Mouse (Mus musculus): ENCODE results near the gene Zfp27.
"Not testable (repeated sequence)": the region's sequence is repeated elsewhere in the genome, so short reads cannot be mapped to it uniquely, and the experiment has no call there.

Gene Zfp27

DNA sequence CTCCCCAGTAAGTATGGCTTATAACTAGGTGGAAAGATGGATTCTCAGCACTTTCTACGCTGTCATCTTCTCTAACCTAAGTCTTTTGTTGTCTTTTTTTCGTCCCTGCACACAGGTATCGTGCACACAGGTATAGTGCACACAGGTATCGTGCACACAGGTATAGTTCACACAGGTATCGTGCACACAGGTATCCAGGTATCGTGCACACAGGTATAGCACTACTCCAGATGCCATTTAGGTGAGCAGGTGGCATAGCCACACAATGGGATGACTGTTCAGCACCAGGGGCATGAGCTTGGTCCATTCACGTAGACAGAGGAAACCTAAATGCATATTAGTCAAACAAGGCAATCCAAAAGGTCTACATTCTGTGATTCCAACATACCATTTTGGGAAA, 15.9 kb downstream of the Zfp27 start:
- DNase-seq (ENCODE audit: low read depth, low spot score): no peak

DNA sequence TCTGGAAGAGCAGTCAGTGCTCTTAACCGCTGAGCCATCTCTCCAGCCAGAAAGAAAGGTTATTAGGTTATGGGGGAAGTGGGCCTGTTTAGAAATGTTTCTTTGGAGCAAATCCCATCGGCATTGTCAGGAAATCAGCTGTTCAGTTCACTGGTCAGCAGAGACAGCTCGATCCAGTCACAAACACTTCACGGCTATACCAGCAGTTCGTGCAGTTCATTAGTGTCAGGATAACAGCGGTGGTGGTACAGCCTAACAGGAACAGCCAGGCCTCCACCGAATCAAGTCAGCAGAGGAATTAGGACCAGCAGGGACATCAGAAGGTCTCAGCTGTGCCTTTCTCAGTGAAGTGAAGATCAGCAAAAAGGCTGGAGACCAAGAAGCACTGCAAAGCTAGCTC, 25.5 kb downstream of the Zfp27 start:
- DNase-seq (ENCODE audit: low read depth, low spot score): no peak

GRCm38 (mm10) chr7:29880056-29880455, 26.3 kb downstream of the Zfp27 start:
- no peak for DNase-seq (ENCODE audit: low read depth, low spot score)

DNA sequence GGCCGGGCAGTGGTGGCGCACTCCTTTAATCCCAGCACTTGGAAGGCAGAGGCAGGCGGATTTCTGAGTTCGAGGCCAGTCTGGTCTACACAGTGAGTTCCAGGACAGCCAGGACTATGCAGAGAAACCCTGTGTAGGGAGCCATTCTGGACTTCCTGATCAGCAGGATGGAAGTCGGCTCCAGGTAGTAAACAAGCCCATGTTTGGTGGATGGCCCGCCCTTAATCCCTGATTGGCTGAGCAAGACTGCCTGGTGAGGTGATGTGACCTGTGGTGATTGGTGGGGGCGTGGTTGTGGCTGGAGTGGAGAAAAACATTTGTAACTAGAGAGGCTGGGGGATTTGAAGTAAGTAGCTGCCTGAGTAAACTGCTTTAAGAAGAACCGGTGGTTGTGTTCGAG, 28.8 kb downstream of the Zfp27 start:
- not testable (repeated sequence) for DNase-seq (ENCODE audit: low read depth, low spot score)

DNA sequence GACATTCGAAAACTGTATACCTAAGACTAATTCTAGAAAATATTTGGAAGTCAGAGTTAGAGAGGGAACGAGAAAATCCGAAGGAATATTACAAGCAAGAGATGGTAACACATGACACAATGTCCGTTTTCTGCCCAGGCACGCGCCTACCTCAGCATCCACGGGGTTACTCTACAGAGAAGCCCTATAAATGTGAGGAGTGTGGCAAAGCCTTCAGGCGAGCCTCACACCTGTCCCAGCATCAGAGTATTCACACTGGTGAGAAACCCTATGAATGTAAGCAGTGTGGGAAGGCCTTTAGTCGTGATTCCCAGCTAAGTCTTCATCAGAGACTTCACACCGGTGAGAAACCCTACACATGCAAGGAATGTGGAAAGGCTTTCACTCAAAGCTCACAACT, 32.1 kb downstream of the Zfp27 start:
- DNase-seq (ENCODE audit: low read depth, low spot score): no peak

GRCm38 (mm10) chr7:29861660-29862059, 44.7 kb downstream of the Zfp27 start:
- DNase-seq (ENCODE audit: low read depth, low spot score): peak; percentile 80

GRCm38 (mm10) chr7:29859532-29860517, 46.5 kb downstream of the Zfp27 start, which contains the start of gene Zfp420:
Zfp420 (plus strand) TSS chr7:29859979.
- DNase-seq (ENCODE audit: low read depth, low spot score): peak; percentile 88

DNA sequence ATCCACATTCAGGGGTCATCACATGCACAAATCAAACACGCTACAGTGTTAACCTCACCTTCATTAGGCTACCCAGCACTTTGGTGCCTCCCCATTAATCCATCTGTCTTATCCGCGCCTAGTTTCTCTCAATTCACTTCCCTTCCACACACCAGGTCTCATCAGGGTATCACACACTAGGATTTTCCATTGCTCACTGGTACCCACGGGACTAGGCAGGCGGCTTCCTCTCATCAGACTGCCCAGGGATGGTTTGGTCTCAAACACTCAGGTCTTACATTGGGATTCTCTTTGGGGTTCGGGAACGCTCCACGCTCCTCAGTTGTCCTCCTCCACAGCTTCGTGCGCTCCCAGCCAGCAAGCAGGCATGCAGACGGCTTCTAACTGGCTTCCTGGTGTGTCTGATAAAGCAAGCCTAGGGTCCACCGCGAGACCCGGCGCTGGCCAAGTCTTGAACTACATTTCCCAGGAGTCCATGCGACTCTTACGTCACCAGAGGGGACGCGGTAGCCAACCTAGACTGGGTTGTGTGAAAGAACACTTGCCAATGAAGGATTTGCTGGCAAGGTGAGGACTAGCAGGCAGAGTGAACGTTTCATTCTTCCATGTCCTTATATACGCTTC, 53.0 kb downstream of the Zfp27 start, which contains the start of gene Zfp940:
Gene Zfp940, minus strand, starts transcription at position 451 of the 624 bp plus-strand sequence.
- peak; percentile 91 for DNase-seq (ENCODE audit: low read depth, low spot score)

DNA sequence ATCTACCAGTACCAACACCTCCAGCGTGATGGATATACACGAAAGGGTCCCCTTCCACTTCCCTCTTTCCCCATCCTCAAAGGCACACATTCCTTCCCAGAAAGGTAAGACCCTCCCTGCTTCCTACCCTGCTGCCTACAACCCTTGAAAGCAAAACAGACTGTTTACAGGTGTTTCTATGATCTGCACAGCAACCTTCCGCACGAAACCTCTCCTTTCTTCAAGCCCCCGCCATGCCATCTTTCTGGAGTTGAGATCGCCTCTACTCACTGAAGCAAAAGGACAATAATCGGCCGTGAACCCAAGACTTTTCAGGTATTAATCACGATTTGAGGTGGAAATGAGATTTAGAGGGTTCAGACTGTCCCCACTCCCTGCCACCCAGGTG, 53.5 kb downstream of the Zfp27 start:
- DNase-seq (ENCODE audit: low read depth, low spot score): peak; percentile 51

DNA sequence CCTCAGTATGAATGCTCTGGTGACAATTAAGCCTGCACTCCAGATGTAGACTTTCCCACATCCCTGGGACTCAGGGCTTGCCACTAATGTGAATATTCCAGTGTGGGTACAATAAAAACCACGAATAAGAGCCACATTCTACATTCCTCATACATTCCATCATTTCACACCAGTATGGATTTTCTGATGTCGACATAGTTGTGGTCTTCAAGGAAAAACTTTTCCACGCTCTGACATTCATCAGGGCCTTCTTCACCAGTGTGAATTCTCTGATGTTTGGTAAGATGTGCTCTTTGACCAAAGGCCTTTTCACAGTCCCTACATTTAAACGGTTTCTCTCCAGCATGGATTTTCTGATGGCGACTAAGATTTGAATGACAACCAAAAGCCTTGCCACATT, 61.8 kb downstream of the Zfp27 start:
- no peak for DNase-seq (ENCODE audit: low read depth, low spot score)
